Mouse (Mus musculus) limb, embryonic 12.5 days (tissue): Measurements from ENCODE around the gene Rtl6. TPM values are rescaled to one million over a fixed set of nuclear protein-coding genes. Genes with fewer than 3 reads are reported as not detected.

Source experiments
- ATAC-seq: fragments of 200-750 bp; cut with Nextera tagmentation; 2 replicates; pipeline ENCODE4 v1.8.0; 2017; ENCODE audit warnings: low read depth, moderate TSS enrichment; ENCODE audit not compliant: insufficient number of reproducible peaks, insufficient read depth, low FRiP score, low TSS enrichment
- H3K27ac ChIP-seq: fragments of 300-500 bp; sonication (generic); 2 replicates; pipeline ENCODE4 v1.5.1; 2016; ENCODE audit warnings: mild to moderate bottlenecking, moderate library complexity
- H3K27me3 ChIP-seq: fragments of 300-500 bp; sonication (generic); 2 replicates; pipeline ENCODE4 v1.6.1; 2016; ENCODE audit warnings: mild to moderate bottlenecking, moderate library complexity
- H3K36me3 ChIP-seq: fragments of 300-500 bp; sonication (generic); 2 replicates; pipeline ENCODE4 v1.6.1; 2016; ENCODE audit warnings: mild to moderate bottlenecking, moderate library complexity
- H3K4me1 ChIP-seq: fragments of 300-500 bp; sonication (generic); replicated peaks from 2 replicates; pipeline ENCODE4 v1.6.1; 2016
- H3K4me2 ChIP-seq: fragments of 300-500 bp; sonication (generic); 2 replicates; pipeline ENCODE4 v1.6.1; 2016; ENCODE audit warnings: mild to moderate bottlenecking, moderate library complexity
- H3K4me3 ChIP-seq: fragments of 300-500 bp; sonication (generic); replicated peaks from 2 replicates; pipeline ENCODE4 v1.5.1; 2016; ENCODE audit warnings: mild to moderate bottlenecking
- H3K9ac ChIP-seq: fragments of 300-500 bp; sonication (generic); replicated peaks from 2 replicates; pipeline ENCODE4 v1.6.1; 2016; ENCODE audit warnings: mild to moderate bottlenecking, moderate library complexity
- H3K9me3 ChIP-seq: fragments of 300-500 bp; sonication (generic); 2 replicates; pipeline ENCODE4 v1.6.1; 2016; ENCODE audit warnings: mild to moderate bottlenecking, moderate library complexity
- WGBS: fragments of 180-500 bp; shearing (Covaris S2); methylation state at CpG from one replicate; pipeline ENCODE4 v1.1.7; 2016; 5-methylcytosine and 5-hydroxymethylcytosine counted together
- polyA plus RNA-seq: library from polyadenylated mRNA; unstranded; fragments of >200 nt; fragmentation: Nextera tagmentation; extraction: Ambion mirVana; gene quantifications from 2 replicates; pipeline ENCODE4 v1.2.1, GENCODE M21; 2016

Rtl6 gene
- polyA plus RNA-seq, 1 experiment from 2014 or later, result 30.1 TPM

DNA sequence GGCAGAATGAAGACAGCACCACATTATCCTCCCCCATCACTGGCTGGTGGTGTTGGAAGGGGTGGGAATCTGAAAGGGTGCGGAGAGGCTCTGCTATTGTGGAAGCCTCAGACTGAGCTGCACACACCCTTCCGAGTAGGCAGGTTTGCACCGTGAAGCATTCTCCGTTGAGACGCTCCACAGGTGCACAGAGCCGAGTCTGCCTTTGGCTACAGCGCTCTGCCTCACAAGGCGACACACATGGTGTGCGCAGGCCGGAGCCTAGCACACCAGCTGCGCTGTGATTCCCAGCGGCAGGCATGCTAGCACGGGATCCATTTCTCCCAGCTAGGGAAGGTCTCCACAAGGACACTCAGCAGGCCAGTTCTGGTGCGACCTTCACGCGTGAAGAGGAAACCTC lies 47.6 kb downstream of the Rtl6 start:
- peaks cover 10% of the 10 kb centered on the region; the same call in 1 of the 2 replicates for H3K27me3 ChIP-seq
- peaks cover 5% of the 10 kb centered on the region; the same call in 1 of the 2 replicates for H3K9me3 ChIP-seq
- H3K9ac ChIP-seq, result no peak overlapping the region
- 73% methylated on average over 16 of the region's 16 CpGs for WGBS
- no peak overlapping the region for H3K4me2 ChIP-seq
- H3K36me3 ChIP-seq, result no peaks in the 10 kb centered on the region
- peaks cover 20% of the 10 kb centered on the region for H3K4me1 ChIP-seq
- no peak overlapping the region for H3K27ac ChIP-seq
- ATAC-seq, result no peak
- no peak overlapping the region for H3K4me3 ChIP-seq

DNA sequence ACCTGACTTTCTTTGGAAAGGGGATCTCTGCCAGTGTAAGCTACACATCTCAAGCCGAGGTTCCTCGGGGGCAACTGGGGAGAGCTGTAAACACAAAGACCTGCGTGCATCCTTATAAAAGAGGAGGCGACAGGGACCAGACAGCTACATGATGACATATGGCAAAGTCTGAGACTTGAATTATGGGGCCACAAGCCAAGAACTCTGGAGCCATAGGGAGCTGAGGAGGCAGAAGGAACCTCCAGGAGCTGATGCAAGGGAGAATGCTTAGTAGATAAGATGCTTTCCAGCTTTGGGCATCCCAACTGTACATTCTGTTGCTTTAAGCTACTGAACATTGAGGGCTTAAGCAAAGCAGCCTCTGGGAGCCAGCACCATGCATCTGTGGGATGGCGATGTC lies 48.5 kb downstream of the Rtl6 start:
- Histone ChIP-seq H3K27ac (no peak overlapping the region), H3K36me3 (no peaks in the 10 kb centered on the region), H3K4me2 (no peak overlapping the region), H3K9me3 (peaks cover 5% of the 10 kb centered on the region; the same call in 1 of the 2 replicates), H3K27me3 (peaks cover 11% of the 10 kb centered on the region; the same call in 1 of the 2 replicates), H3K4me3 (no peak overlapping the region), H3K4me1 (peaks cover 20% of the 10 kb centered on the region), H3K9ac (no peak overlapping the region)
- WGBS, result 64% methylated on average over 5 of the region's 5 CpGs
- ATAC-seq, result no peak

GRCm38 (mm10) chr15:84506026-84506425 lies 51.6 kb downstream of the Rtl6 start:
- Histone ChIP-seq H3K4me2 (no peak overlapping the region), H3K4me3 (no peak overlapping the region), H3K27me3 (peaks cover 15% of the 10 kb centered on the region; the same call in 1 of the 2 replicates), H3K36me3 (no peaks in the 10 kb centered on the region), H3K9me3 (peaks cover under 1% of the 10 kb centered on the region; the same call in 1 of the 2 replicates), H3K27ac (no peak overlapping the region), H3K9ac (no peak overlapping the region), H3K4me1 (peaks cover 10% of the 10 kb centered on the region)
- no peak for ATAC-seq
- 79% methylated on average over 10 of the region's 10 CpGs for WGBS

DNA sequence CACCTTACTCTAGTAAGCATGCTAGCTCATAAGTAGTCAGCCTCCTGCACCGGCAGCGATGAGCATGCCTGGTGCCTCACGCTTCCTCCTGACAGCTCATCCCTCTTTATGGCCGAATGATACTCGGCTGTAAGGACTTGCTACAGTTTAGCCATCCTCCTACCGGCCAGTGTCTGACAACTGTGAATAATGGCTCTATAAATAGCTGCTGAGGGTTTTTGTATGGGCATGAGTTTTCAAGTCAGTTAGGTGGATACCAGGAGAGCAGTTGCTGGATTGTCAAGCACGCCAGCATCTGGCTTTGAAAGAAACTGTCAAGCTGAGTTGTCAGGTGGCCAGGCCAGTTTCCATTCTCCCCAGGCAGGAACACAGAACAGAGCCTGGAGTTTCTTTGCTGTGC lies 52.7 kb downstream of the Rtl6 start:
- peaks cover 12% of the 10 kb centered on the region; the same call in 1 of the 2 replicates for H3K27me3 ChIP-seq
- no peaks in the 10 kb centered on the region for H3K36me3 ChIP-seq
- no peak overlapping the region for H3K4me2 ChIP-seq
- no peaks in the 10 kb centered on the region for H3K9me3 ChIP-seq
- no peak overlapping the region for H3K9ac ChIP-seq
- WGBS, result 24% methylated on average over 7 of the region's 7 CpGs
- no peak for ATAC-seq
- H3K4me3 ChIP-seq, result no peak overlapping the region
- peaks cover 10% of the 10 kb centered on the region for H3K4me1 ChIP-seq
- no peak overlapping the region for H3K27ac ChIP-seq

Other genes starting within 250 kb of the Rtl6 start
- 0.84 and 1.2 TPM in 2 replicates for gene Parvg, start 233.8 kb downstream of the Rtl6 start, polyA plus RNA-seq
- 1.3 and 1.8 TPM in 2 replicates for gene Shisal1, start 110.7 kb downstream of the Rtl6 start, polyA plus RNA-seq
- 16.7 and 20.7 TPM in 2 replicates for gene Prr5, start 111.8 kb upstream of the Rtl6 start, polyA plus RNA-seq
- 6.0 and 6.4 TPM in 2 replicates for gene Arhgap8, start 162.2 kb upstream of the Rtl6 start, polyA plus RNA-seq